Mouse (Mus musculus) regulatory T cell (primary cell): ENCODE measurements around the gene Rbfox2.

Experiments
- in situ Hi-C: fragments of 300-600 bp; cut with MboI, MseI; formaldehyde crosslinking; loops from one replicate; pipeline ENCODE4 v1.15.1; 2025; ENCODE audit warnings: high pct_unique_total_duplicates

The Rbfox2 gene

DNA sequence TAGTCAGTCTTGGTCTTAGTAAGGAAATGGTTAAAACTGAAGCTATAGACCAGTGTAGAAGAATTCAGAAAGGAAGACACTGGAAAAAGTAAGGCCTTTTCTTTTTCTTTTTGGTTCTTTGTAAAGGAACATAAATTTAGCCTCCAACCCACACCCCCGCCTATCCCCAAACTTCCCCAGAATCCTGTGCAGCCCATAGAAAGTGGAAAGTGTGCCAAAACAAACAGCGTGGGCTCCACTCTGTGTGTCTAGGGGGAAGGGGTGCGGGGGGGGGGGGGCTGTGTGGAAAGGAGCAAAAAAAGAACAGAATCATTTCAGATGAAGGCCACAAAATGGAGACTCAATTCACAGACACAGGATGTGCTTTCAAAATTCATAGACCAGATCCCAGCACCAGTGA, 156.8 kb downstream of the Rbfox2 start:
- in situ Hi-C loops, result no loop called here

DNA sequence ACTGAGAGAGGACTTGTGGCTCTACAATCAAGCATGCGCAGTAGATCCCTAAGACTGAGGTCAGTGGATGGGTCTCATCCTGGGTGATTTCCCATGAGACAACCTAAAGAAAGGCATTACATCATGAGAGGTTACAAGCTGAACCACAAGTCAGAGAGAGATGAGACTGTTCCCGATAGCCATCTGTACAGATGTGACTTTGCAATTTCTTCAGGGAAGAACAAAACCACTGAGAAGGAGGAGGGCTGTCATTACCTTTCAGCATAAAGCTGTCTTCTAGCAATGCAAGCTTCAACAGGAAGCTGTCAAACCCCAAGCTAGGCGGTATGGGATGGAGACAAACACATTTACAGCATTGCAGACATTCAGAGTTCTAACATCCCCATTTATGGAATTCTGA, 157.3 kb downstream of the Rbfox2 start:
- in situ Hi-C loops, result no loop called here

DNA sequence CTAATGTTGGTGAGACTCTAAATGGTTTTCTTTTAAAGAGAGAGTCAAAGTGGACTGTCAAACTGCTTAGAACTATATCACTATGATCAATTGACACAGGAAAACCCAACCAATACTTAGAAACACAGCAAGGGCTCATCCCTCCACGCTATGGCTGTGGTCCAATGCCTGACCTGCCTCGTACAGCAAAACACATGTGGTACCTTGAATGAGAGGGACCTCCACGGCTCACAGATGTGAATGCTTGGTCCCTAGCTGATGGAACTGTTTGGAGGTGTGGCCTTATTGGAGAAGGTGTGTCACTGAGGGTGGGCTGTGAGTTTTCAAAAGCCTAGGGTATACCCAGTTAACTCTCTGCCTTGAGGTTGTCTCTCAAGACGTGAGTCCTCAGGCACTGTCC, 159.9 kb downstream of the Rbfox2 start:
- in situ Hi-C loops, result no loop called here

DNA sequence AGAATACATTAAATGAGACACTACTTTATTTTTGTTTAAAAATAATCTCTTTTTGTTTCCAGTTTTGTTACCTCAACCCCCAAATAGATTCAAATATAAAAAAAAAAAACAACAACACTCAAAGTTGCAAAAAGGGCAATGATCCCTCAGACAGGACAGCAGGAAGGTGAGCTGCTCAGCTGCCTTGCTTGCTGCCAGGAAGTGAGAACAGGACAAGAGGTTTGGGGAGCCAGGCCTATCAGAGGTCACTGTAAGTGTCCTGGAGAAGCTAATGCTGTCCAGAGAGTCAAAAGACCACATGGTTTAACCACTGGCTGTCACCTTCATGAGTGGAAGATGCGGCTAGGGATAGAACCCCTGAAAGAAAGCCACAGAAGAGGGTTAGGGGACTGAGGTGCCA, 161.8 kb downstream of the Rbfox2 start:
- in situ Hi-C loops, result no loop called here

DNA sequence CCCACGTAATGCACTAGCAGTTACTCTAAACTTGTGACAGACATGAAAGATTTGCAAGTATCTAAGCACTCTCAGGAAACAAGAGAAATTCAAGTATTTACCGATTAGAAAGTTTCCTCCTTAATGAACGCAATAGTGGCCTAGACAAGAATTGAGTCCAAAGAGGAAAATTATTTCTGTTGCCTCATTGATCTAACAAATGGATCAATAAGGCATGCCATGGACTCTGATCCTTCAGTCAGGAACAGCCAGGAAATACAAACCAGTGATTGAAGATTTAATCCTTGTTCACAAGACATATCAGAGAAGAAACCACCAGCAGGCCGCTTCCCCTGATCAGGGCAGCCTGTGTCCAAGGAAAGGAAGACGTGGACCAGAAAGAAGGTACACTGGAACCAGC, 164.0 kb downstream of the Rbfox2 start:
- in situ Hi-C loops, result no loop called here

DNA sequence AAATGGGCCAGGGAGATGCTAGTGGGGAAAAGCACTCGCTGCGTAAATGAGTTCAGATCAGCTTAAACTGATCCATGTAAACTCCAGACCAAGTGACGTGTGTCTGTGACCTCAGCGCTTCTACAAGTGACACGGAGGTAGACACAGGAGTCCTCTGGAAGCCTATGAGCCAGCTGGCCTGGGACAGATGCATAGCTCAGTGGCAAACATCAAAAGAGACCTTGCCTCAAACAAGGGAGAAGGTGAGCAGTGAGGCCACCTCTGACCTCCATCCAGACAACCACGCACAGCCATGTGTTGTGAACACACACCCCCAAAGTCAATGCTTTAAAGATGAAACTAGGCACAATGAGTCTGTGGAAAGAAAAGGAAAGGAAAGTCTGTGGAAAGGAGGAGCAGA, 164.5 kb downstream of the Rbfox2 start:
- in situ Hi-C loops, result no loop called here

DNA sequence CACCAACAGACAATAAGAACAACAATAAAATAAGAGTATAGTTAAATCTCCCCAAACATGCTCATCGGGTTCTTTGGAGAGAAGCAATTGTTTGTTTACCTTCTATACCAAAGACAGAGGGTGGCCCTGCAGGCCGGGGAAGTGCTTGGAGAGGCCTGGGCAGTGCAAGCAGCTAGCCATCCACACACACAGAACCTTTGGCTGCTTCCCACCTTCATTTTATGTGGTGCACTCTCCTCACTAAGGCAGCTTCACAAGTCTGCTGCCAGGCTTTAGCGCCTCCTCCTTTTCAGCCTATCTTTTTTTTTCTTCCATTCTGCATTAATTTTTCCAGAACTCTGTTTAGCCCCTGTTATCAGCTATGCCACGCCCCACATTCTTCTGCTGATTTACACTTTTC, 165.1 kb downstream of the Rbfox2 start:
- in situ Hi-C loops, result no loop called here

DNA sequence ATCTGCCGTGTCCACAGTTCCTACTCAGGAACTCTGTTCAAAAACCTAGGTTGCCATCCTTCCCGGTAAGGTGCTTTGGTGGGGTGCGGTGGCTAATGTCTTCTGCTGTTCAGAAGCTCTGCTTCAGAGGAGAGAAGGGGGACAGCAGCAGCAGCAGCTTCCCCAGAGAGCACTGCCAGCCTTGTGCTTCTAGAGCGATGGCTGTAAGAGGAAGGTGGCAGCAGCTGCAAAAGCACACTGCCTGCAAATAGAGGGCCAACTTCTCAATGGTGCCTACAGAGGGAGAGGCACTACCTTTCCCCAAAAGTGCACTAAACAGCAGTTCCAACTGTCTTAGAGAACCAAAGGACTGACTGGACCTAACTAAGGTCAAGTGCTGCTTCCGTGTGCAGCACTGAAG, 168.5 kb downstream of the Rbfox2 start:
- in situ Hi-C loops, result no loop called here

DNA sequence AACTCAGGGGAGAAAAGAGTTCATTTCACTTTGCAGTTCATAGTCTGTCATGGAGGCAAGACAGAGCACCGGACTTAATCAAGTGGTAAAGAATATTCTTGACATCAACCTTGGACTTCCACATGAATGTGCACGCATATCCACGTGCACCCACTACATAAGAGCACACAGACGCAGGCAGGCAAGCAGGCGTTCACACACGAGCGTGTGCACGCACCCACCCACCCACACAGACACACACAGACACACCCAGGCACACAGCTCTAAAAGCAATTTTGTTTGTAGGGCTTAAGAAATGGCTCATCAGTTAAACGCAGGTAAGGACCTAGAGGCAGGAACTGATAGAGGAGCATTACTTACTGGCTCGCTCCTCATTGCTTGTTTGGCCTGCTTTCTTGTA, 172.3 kb downstream of the Rbfox2 start:
- in situ Hi-C loops, result no loop called here

DNA sequence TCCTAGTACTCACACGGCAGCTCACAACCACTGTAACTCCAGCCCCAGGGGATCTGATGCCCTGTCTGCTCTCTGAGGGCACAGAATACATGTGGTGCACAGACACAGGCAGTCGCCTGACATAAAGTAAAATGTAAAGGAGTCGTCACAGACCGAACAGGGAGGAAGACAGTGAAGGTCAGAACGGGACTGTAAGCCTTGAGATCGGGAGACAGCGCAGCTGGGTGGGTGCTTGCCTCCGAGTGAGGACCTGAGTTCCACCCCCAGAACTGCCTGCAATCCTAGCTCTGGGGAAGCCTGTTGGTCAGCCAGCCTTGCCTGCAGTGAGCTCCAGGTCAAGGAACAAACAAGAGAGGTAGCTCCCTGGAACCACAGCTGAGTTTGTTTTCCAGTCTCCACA, 177.7 kb downstream of the Rbfox2 start:
- in situ Hi-C loops, result loop anchor here (10.0 kb wide), 1 partner anchor 1104 kb away; no protein-coding TSS in a partner anchor

DNA sequence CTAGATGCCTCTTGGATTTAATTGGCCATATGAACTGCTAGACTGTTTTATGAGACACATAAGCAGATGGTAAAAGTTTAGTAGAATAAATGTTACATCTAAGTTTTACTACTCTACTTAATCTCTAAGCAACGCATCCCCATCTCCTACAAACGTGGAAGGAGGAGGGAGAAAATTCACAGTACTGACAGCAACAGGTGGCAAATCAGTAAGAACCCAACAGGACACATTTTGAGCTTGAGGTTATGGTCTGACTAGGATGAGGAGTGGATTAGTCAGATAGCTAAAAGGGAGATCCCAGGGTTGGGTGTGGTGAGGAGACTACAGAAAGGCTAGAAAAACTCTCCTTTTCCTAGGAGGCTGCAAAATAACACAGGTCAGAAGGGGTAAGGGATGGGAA, 179.1 kb downstream of the Rbfox2 start:
- in situ Hi-C loops, result loop anchor here (10.0 kb wide), 1 partner anchor 1103 kb away; no protein-coding TSS in a partner anchor

DNA sequence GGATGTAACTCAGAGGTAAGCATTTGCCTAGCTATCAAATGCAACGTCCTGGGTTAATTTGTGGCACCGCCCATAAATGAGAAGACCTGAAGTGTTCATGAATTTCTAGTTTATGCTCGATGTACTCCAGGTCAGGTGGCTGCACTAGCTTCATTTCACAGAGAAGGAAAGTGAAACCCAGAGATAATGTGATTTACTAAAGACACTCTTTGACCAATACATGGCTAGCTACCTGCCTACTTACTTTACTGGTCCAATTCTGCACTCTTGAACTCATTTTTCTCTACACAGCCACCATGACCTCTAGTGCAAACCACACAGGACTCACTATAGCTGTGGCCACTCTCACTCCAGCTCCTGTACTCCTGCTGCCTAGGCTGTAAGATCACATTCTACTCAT, 180.1 kb downstream of the Rbfox2 start:
- in situ Hi-C loops, result loop anchor here (10.0 kb wide), 1 partner anchor 1102 kb away; no protein-coding TSS in a partner anchor

DNA sequence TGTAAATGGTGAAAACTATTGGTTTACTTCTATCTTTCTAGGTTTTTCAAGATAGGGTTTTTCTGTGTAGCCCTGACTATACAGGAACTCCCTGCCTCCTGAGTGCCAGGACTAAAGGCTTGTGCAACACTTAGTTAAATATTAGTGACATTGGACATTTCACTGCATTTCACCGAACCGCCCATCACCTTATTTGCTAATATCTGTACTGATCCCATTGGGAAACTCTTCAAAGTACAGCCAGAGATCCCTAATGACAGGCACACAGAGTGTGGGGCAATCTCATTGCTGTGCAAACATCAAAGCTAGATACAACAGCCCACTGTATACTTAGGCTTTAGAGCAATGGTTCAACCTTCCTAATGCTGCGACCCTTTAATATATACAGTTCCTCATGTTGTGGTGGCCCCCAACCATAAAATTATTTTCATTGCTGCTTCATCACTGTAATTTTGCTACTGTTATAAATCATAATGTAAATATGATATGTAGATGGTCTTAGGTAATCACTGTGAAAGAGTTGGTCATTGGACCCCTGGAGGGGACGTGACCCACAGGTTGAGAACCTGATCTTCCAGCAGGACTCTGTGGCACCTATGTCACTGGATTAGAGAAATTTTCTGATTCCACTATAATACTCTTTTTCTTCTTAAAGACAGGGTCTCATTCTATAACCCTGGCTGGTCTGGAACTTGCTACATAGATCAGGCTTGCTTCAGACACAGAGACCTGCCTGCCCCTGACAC, 182.3 kb downstream of the Rbfox2 start:
- in situ Hi-C loops, result loop anchor here (10.0 kb wide), 1 partner anchor 1100 kb away; no protein-coding TSS in a partner anchor

DNA sequence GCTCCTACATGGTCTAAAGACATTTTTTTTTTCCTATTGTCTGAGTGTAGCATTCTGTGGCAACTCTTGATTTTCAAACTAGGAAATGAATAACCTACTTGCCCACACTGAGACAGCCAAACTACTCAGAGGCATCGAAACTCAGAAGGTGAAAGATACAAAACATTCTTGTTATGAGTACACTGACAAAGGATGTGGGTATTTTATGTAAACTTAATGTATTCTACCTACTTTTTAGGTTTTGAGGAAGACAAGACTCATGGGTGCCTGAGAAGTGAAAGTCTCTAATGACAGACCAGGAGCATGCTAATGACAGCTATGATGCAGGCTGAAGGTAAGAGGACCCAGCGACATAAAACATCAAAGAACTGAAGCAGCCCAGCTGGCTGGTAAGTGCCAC, 184.0 kb downstream of the Rbfox2 start:
- in situ Hi-C loops, result loop anchor here (10.0 kb wide), 1 partner anchor 1098 kb away; no protein-coding TSS in a partner anchor

DNA sequence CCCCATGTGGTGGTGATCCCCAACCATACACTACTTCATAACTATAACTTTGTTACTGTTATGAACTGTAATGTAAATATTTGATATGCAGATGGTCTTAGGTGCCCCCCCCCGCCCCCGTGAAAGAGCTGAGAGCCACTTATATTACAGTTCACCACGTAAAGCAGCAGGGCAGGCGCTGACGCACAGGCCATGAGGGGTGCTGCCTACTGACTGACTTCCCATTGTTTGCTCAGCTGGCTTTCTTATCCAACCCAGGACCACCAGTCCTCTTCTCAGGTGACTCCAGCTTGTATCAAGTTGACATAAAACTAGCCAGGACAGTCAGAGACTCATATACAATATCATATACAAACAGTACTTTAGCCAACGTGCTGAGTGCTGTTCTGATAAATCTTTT, 184.6 kb downstream of the Rbfox2 start:
- in situ Hi-C loops, result loop anchor here (10.0 kb wide), 1 partner anchor 1097 kb away; no protein-coding TSS in a partner anchor

DNA sequence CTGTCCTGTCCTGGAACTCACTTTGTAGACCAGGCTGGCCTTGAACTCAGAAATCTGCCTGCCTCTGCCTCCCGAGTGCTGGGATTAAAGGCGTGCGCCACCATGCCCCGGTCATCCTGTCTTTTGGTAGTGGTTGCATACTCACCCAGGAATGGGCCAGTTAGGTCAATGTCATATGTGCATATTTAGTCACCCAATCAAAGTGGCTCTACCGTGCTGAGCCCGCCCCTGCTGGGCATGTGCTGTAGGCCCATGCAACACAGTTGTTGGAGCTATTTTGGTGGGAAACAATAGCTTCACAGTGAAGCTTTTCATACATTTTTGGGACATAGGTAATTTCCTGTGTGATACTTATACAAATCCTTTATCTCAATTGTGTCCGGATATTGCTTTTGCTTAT, 187.1 kb downstream of the Rbfox2 start:
- in situ Hi-C loops, result loop anchor here (10.0 kb wide), 1 partner anchor 1095 kb away; no protein-coding TSS in a partner anchor

DNA sequence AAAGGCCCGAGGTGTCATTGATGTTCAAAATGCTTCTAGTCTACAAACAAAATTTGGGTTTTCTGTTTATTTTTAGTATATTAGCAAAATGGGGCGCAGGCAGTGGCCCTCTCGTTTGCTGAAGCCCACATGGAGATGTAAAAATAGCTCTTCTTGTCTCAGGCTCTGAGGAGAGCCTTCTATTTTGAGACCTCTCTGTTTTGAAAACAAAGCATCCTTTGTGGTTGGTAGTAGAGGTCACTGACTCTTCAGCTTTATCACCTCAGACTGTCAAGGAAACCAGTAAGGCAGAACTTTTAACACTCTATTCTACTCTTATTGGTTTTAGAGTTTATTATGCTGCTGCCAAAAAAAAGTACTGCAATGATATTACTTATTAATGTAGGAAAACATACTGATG, 189.6 kb downstream of the Rbfox2 start:
- in situ Hi-C loops, result no loop called here

DNA sequence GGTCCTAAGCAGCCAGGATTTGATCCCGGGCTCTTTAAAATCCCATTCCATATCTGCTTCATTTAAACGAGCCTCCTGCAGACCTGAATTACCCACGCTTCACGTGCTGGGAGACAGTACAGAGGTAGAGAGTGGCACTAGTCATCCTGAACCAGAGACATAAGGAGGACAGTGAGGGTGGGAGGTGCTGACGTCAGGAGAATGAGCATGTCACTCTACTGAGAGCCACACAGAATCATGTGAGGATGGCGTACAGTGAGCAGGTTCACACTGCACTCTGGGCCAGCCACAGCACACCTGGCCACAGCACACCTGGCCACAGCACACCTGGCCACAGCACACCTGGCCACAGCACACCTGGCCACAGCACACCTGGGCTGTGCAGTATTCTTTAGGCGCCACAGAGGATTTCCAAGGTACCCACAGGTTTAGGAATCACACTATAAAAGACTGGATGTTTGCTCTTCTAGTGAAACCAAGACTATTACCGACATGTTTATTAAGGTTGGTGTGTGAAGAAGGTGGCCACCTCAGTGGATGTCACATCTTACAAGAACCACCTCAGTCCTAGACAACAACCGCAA, 190.6 kb downstream of the Rbfox2 start:
- in situ Hi-C loops, result no loop called here

DNA sequence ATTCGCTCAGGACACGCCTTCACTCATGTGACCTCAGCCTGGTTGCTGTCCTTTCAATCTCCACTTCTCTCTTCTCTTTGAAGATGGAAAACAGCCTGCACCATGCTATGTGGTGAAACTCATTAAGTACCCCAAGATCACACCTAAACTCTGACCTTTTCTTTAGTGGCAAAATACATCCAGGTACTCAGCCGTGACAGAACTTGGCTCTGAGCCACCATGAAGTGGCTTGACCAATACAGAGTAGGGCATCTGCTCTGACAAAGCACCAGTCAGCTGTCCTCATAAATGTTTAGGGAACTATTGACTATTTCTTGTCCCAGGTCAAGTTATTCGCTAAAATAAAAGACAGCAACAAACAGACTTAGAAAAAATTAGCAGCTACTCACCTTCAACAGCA, 191.3 kb downstream of the Rbfox2 start:
- in situ Hi-C loops, result no loop called here

DNA sequence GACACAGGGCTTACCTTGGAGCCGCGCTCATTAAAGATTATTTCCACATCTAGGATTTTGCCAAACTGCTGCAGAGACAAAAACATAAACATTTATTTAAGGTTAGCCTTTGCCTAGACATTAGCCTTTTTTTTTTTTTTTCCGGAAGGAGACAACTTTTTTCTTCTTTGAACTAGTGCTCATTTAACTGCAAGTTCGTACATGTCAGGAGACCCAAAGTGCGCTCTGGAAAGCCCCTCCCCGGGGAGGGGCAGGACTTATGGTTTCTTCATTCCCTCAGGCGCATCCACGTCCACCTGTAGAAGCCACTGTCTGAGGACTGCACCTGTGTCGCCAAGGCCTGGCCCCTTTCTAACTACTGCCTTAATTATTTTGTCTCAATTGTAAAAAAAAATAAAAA, 193.2 kb downstream of the Rbfox2 start:
- in situ Hi-C loops, result no loop called here

DNA sequence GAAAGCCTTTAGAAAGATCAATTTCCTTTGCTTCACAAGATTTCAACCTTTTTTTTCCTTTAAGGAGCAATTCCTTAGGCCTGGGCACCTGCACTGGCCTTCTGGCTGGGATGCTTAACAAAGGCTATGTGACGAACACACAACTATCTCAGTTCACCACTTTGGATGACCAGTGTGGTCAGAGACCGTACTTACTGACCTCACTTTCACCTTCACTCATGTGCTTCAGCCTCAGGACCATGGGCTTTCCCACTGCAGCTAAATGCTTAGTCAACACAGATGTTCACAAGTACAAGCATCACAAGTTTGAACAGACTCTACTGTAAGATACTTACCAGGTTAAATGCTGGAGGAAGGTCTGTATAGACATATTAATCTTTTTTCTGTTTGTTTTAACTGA, 194.4 kb downstream of the Rbfox2 start:
- in situ Hi-C loops, result no loop called here

DNA sequence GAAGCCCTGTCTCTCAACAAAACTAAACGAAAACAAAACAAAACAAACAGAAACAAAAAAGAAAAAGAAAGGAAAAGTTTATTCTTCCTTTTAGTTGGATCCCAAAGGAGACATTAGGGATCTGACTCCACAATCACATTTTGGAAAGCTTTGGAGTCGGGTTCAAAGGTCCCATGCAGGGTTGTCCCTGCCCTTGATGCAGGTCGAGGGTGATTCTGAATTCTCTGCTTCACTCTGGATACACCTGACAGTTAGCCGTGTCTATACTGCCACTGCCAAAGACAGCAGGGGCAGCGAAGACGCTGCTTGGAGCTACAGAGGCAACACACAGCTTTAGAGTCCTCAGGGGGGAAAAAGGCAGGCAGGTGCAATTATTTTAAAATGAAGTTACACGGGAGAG, 194.9 kb downstream of the Rbfox2 start:
- in situ Hi-C loops, result no loop called here

DNA sequence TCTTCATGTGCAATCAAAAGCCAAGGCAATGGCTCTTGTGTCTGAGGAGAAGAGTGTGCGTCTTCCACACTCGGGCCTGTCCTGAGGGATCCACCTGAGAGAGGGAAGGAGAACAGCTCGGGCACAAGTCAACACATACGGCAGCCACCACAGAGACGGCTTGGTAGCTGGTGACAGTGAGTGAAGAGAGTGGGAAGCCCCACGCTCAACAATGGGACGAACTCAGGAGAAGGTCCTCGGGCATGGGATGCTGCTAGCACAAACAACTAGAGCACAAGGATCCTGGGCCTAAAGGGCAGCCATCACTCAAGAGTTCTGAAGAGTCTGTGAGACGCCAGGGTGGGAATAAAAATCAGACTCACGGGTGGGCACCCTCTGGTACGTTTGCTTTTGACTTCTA, 196.4 kb downstream of the Rbfox2 start:
- in situ Hi-C loops, result no loop called here
